Mouse (Mus musculus): Measurements from ENCODE around the gene Elmsan1.

- TF ChIP-seq CTCF (IDR thresholded peaks at IDR 0.05; ENCODE audit: low read depth, low read length), result no peak
- TF ChIP-seq GATA1 (IDR thresholded peaks at IDR 0.05; ENCODE audit: borderline replicate concordance, low read length), result no peak
- TF ChIP-seq POLR2AphosphoS5 (IDR thresholded peaks at IDR 0.05; ENCODE audit: insufficient replicate concordance, low read depth, low read length), result peak; percentile 94; the same call in 1 of the 2 replicates
- peak; percentile 14; the same call in 1 of the 2 replicates for TF ChIP-seq TAL1 (conservative IDR thresholded peaks at IDR 0.05; ENCODE audit: low read depth, low read length)
- no peak for TF ChIP-seq GATA2 (IDR thresholded peaks at IDR 0.05; ENCODE audit: borderline replicate concordance, low read depth, low read length)
These were observed 14.0 kb downstream of the Elmsan1 start for GRCm38 (mm10) chr12:84204662-84205061.
